Mouse (Mus musculus) heart, postnatal 0 days (tissue): Measurements from ENCODE around the gene Map4k3. TPM values are rescaled to one million over a fixed set of nuclear protein-coding genes. Genes with fewer than 3 reads are reported as not detected.
"Not testable (repeated sequence)": the region's sequence is repeated elsewhere in the genome, so short reads cannot be mapped to it uniquely, and the experiment has no call there.

ENCODE experiments used
- ATAC-seq: fragments of 200-750 bp; cut with Nextera tagmentation; 2 replicates; pipeline ENCODE4 v1.8.0; 2017; ENCODE audit warnings: low read depth, moderate number of reproducible peaks, moderate library complexity; ENCODE audit not compliant: insufficient read depth
- DNase-seq: peaks from one replicate; pipeline ENCODE4 v3.0.0-alpha.2; 2016; ENCODE audit warnings: low spot score
- H3K27ac ChIP-seq: fragments of 300-500 bp; sonication (generic); 2 replicates; pipeline ENCODE4 v1.5.1; 2014; ENCODE audit warnings: low read depth, mild to moderate bottlenecking
- H3K27me3 ChIP-seq: fragments of 300-500 bp; sonication (generic); 2 replicates; pipeline ENCODE4 v1.6.1; 2014; ENCODE audit warnings: low read length, mixed read lengths; ENCODE audit not compliant: control insufficient read depth, insufficient read depth
- H3K36me3 ChIP-seq: fragments of 300-500 bp; sonication (generic); replicated peaks from 2 replicates; pipeline ENCODE4 v1.6.1; 2014; ENCODE audit warnings: low read length, mixed read lengths; ENCODE audit not compliant: control insufficient read depth, insufficient read depth
- H3K4me1 ChIP-seq: fragments of 300-500 bp; sonication (generic); 2 replicates; pipeline ENCODE4 v1.6.1; 2014; ENCODE audit warnings: antibody characterized with exemption; ENCODE audit not compliant: control insufficient read depth, insufficient read depth
- H3K4me2 ChIP-seq: fragments of 300-500 bp; sonication (generic); 2 replicates; pipeline ENCODE4 v1.6.1; 2014; ENCODE audit warnings: low read depth, mild to moderate bottlenecking, low read length, moderate library complexity
- H3K4me3 ChIP-seq: fragments of 300-500 bp; sonication (generic); 2 replicates; pipeline ENCODE4 v1.5.1; 2014; ENCODE audit warnings: low read depth, low read length
- H3K9ac ChIP-seq: fragments of 300-500 bp; sonication (generic); replicated peaks from 2 replicates; pipeline ENCODE4 v1.6.1; 2014; ENCODE audit warnings: low read depth, low read length, mixed read lengths
- H3K9me3 ChIP-seq: fragments of 300-500 bp; sonication (generic); replicated peaks from 2 replicates; pipeline ENCODE4 v1.6.1; 2016; ENCODE audit warnings: low read length; ENCODE audit not compliant: control insufficient read depth
- CTCF ChIP-seq: IDR thresholded peaks from 2 replicates; pipeline ENCODE4 v1.5.1; 2016; ENCODE audit warnings: antibody characterized with exemption, control low read depth, low read depth
- EP300 ChIP-seq: IDR thresholded peaks from 2 replicates; pipeline ENCODE4 v1.6.1; 2016; ENCODE audit warnings: antibody characterized with exemption, low read depth
- WGBS: fragments of 180-500 bp; shearing (Covaris S2); extraction: QIAGEN DNeasy Blood & Tissue Kit; methylation state at CpG from one replicate; pipeline ENCODE4 v1.1.7; 2014; 5-methylcytosine and 5-hydroxymethylcytosine counted together
- polyA plus RNA-seq: library from polyadenylated mRNA; unstranded; fragments of >200 nt; fragmentation: Nextera tagmentation; extraction: Ambion mirVana; gene quantifications from 2 replicates; pipeline ENCODE4 v1.2.1, GENCODE M21; 2015
- total RNA-seq: library from RNA; depleted of rRNA; stranded (reverse); fragments of >200 nt; gene quantifications from 2 replicates; pipeline ENCODE4 v1.2.3, GENCODE M21; 2014; ENCODE audit warnings: low replicate concordance

The Map4k3 gene
- total and polyA plus RNA-seq, 2 experiments from 2014 or later, result 16.7 to 38.0 TPM

- Histone ChIP-seq H3K4me1 (peaks cover 17% of the 10 kb centered on the region), H3K9me3 (peaks cover 2% of the 10 kb centered on the region; the same call in 1 of the 2 replicates), H3K4me3 (no peak overlapping the region), H3K36me3 (no peaks in the 10 kb centered on the region), H3K4me2 (no peak overlapping the region), H3K27ac (no peak overlapping the region), H3K27me3 (no peaks in the 10 kb centered on the region), H3K9ac (no peak overlapping the region)
- no peak for TF ChIP-seq EP300
- no peak for TF ChIP-seq CTCF
- WGBS, result 57% methylated on average over 2 of the region's 2 CpGs
- DNase-seq, result no peak
- no peak for ATAC-seq
These were observed 36.9 kb upstream of the Map4k3 start for GRCm38 (mm10) chr17:80765204-80765603.

- H3K4me1 ChIP-seq, result peaks cover 17% of the 10 kb centered on the region
- H3K9ac ChIP-seq, result no peak overlapping the region
- TF ChIP-seq EP300, result no peak
- no peak for TF ChIP-seq CTCF
- peak overlapping the region; percentile 87 for H3K27ac ChIP-seq
- H3K36me3 ChIP-seq, result no peaks in the 10 kb centered on the region
- no peaks in the 10 kb centered on the region for H3K27me3 ChIP-seq
- peak; percentile 80 for ATAC-seq
- DNase-seq, result peak; percentile 72
- H3K4me3 ChIP-seq, result no peak overlapping the region
- peak overlapping the region; percentile 20; the same call in 1 of the 2 replicates for H3K4me2 ChIP-seq
- 12% methylated on average over 11 of the region's 11 CpGs for WGBS
- no peaks in the 10 kb centered on the region for H3K9me3 ChIP-seq
These were observed 34.9 kb upstream of the Map4k3 start for GRCm38 (mm10) chr17:80763065-80763681.

- no peaks in the 10 kb centered on the region for H3K27me3 ChIP-seq
- peak overlapping the region; percentile 20; the same call in 1 of the 2 replicates for H3K4me2 ChIP-seq
- ATAC-seq (no peak), DNase-seq (no peak)
- H3K9ac ChIP-seq, result no peak overlapping the region
- H3K27ac ChIP-seq, result peak overlapping the region; percentile 87
- H3K36me3 ChIP-seq, result no peaks in the 10 kb centered on the region
- 73% methylated on average over 9 of the region's 9 CpGs for WGBS
- H3K4me1 ChIP-seq, result peaks cover 17% of the 10 kb centered on the region
- H3K4me3 ChIP-seq, result no peak overlapping the region
- H3K9me3 ChIP-seq, result no peaks in the 10 kb centered on the region
- TF ChIP-seq EP300 (no peak), CTCF (no peak)
These were observed 34.2 kb upstream of the Map4k3 start for GRCm38 (mm10) chr17:80762391-80763040.

GRCm38 (mm10) chr17:80761191-80761590 lies 32.9 kb upstream of the Map4k3 start:
- H3K4me3 ChIP-seq, H3K36me3 ChIP-seq, H3K9ac ChIP-seq, H3K27ac ChIP-seq, H3K4me2 ChIP-seq, ATAC-seq, H3K9me3 ChIP-seq, DNase-seq, H3K27me3 ChIP-seq: not testable (repeated sequence)
- 86% methylated on average over 7 of the region's 8 CpGs for WGBS
- peaks cover 17% of the 10 kb centered on the region for H3K4me1 ChIP-seq

GRCm38 (mm10) chr17:80760344-80761145 lies 32.3 kb upstream of the Map4k3 start:
- Histone ChIP-seq H3K4me3 (no peak overlapping the region), H3K9ac (no peak overlapping the region), H3K4me2 (no peak overlapping the region), H3K27ac (no peak overlapping the region), H3K27me3 (no peaks in the 10 kb centered on the region), H3K36me3 (no peaks in the 10 kb centered on the region), H3K4me1 (peaks cover 21% of the 10 kb centered on the region), H3K9me3 (no peaks in the 10 kb centered on the region)
- no peak for TF ChIP-seq CTCF
- no peak for TF ChIP-seq EP300
- no peak for DNase-seq
- WGBS, result 78% methylated on average over 16 of the region's 16 CpGs
- ATAC-seq, result no peak
